Mouse (Mus musculus) lung, adult 18-20 months (tissue): ENCODE data around the gene Gm7694.
A peak's percentile ranks its signal among the peaks of the same experiment; 100 is the strongest.

Source experiments
- DNase-seq, 2 experiments: peaks; one replicate each; pipeline ENCODE4 v3.0.0; 2022; ENCODE audit warnings: mixed read lengths in 2 of 2

Gm7694 gene

DNA sequence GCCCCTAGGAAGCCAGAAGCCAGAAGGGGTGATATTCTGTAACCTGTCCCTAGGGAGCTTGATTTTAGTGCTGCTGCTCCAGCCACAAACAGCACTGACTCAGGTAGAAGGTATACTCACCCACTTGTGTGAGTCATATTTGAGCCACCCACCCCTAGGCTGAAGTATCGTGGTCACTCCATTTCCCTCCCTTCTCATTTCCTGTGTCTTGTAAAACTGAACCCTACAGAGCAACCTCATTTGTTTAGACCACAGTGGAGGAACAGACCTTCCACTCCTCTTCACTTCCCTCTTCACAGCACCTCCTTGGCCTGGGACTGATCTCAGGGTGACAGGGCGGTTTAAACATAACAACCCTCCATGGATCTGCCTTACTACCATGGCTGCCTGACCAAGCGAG is 29.1 kb downstream of the Gm7694 start, which contains the start of gene Sh2d1b1:
Sh2d1b1 (plus strand) TSS at position 305 of the 400 bp plus-strand sequence.
- peak in 1 of 2 experiments; percentile 10 for DNase-seq

DNA sequence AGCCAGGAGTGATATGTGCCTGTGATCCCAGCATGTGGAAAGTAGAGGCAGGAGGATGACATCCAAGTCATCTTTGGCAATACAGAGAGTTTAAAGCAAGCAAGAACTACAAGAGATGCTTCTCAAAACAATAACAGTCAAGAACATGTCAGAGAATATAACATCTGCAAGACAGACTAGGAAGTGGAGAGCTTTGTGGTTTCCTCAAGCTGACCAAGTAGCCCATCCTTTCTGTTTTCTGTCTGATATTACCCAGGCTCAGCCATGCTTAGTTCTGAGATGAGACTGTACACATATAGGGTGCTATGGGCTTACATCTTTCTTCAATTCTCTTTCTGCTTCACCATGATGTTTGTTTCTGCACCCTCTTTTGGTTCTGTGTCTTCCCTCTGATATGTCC is 32.9 kb downstream of the Gm7694 start:
- no peak for DNase-seq

DNA sequence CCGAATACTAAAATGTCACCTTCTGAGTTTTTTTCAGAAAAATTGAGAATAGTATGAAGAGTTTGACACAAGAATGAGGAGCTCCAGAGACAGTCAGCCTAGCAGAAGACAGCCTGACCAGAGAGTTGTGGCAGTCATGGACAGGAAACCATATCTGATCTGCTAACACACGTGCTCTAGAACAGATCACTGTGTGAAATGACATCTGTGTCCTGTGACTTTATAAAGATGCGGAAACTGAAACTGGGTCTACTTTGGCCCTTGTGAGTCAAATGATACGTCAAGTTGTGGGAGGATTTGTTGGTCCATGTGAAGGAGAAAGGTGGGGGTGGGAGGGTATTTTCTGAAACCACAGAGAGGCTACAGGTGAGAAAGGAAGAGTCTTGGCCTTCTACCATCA is 35.4 kb downstream of the Gm7694 start:
- DNase-seq: no peak

DNA sequence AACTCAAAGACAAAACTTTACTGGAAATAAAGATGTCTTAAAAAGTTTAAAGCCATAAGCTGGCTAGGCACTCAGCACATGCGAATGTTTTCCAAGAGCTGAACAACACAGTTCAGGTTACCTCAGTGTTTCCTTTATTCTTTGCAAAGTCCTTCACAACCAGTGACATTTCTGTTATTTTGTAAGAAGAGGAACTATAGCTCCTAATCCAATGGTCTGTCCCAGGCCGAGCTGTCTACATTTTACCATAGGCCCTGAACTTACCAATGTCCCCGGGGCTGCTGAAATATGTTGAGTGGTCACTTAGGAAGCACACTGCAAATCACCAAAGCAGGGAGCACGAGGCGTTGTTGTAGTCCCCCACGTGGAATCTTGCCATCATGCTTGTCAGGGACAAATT is 35.9 kb downstream of the Gm7694 start:
- no peak for DNase-seq

DNA sequence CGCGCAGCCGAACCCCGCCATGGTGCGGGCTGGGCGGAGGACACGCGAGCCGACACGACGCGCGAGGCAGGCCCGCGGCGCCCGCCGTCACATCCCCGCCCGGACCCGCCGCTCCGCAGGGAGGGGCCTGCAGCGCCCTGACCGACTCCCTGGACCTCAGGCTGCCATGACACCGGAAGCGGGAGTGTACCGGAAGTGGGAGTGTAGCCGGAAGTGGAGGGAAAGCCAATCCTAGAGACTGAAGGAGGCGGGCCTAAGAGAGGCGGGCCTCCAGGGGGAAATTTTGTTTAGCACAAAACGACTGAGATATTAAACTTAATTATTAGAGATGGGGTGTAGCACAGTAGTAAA is 50.6 kb downstream of the Gm7694 start:
- DNase-seq: peak; percentile 87 to 91

- no peak for DNase-seq
Observed at GRCm38 (mm10) chr1:170254893-170255559, 51.1 kb downstream of the Gm7694 start.
